Mouse (Mus musculus) intestine, postnatal 0 days (tissue): ENCODE results near the gene Slc25a30. TPM values are rescaled to one million over a fixed set of nuclear protein-coding genes. Genes with fewer than 3 reads are reported as not detected.

ENCODE experiments used
- ATAC-seq: fragments of 200-750 bp; cut with Nextera tagmentation; 2 replicates; pipeline ENCODE4 v1.8.0; 2017; ENCODE audit warnings: mild to moderate bottlenecking, moderate TSS enrichment, moderate library complexity
- H3K27ac ChIP-seq: fragments of 300-500 bp; sonication (generic); 2 replicates; pipeline ENCODE4 v1.5.1; 2014; ENCODE audit warnings: mild to moderate bottlenecking, low read depth, low read length, moderate library complexity
- H3K27me3 ChIP-seq: fragments of 300-500 bp; sonication (generic); replicated peaks from 2 replicates; pipeline ENCODE4 v1.6.1; 2014; ENCODE audit warnings: low read length, mixed read lengths; ENCODE audit not compliant: control insufficient read depth, insufficient read depth
- H3K36me3 ChIP-seq: fragments of 300-500 bp; sonication (generic); 2 replicates; pipeline ENCODE4 v1.6.1; 2014; ENCODE audit warnings: mild to moderate bottlenecking, moderate library complexity; ENCODE audit not compliant: control insufficient read depth, insufficient read depth
- H3K4me1 ChIP-seq: fragments of 300-500 bp; sonication (generic); replicated peaks from 2 replicates; pipeline ENCODE4 v1.6.1; 2014; ENCODE audit warnings: antibody characterized with exemption, low read length, mixed read lengths; ENCODE audit not compliant: control insufficient read depth, insufficient read depth
- H3K4me2 ChIP-seq: fragments of 300-500 bp; sonication (generic); replicated peaks from 2 replicates; pipeline ENCODE4 v1.6.1; 2014; ENCODE audit warnings: low read depth, mild to moderate bottlenecking, moderate library complexity
- H3K4me3 ChIP-seq: fragments of 300-500 bp; sonication (generic); 2 replicates; pipeline ENCODE4 v1.5.1; 2014; ENCODE audit warnings: low read depth, low read length
- H3K9ac ChIP-seq: fragments of 300-500 bp; sonication (generic); 2 replicates; pipeline ENCODE4 v1.6.1; 2014; ENCODE audit warnings: mild to moderate bottlenecking, low read depth, low read length
- H3K9me3 ChIP-seq: fragments of 300-500 bp; sonication (generic); 2 replicates; pipeline ENCODE4 v1.6.1; 2016; ENCODE audit warnings: mixed run types; ENCODE audit not compliant: control insufficient read depth
- CTCF ChIP-seq: sonication (generic); IDR thresholded peaks from 2 replicates; pipeline ENCODE4 v1.5.1; 2016; ENCODE audit warnings: low read depth, mild to moderate bottlenecking, control low read depth, antibody characterized with exemption, moderate library complexity
- WGBS: fragments of 180-500 bp; shearing (Covaris S2); extraction: QIAGEN DNeasy Blood & Tissue Kit; methylation state at CpG from one replicate; pipeline ENCODE4 v1.1.7; 2014; 5-methylcytosine and 5-hydroxymethylcytosine counted together
- polyA plus RNA-seq: library from polyadenylated mRNA; unstranded; fragments of >200 nt; fragmentation: Nextera tagmentation; extraction: Ambion mirVana; gene quantifications from 2 replicates; pipeline ENCODE4 v1.2.1, GENCODE M21; 2015

Slc25a30 gene
- polyA plus RNA-seq, 1 experiment from 2014 or later: 2.5 TPM

DNA sequence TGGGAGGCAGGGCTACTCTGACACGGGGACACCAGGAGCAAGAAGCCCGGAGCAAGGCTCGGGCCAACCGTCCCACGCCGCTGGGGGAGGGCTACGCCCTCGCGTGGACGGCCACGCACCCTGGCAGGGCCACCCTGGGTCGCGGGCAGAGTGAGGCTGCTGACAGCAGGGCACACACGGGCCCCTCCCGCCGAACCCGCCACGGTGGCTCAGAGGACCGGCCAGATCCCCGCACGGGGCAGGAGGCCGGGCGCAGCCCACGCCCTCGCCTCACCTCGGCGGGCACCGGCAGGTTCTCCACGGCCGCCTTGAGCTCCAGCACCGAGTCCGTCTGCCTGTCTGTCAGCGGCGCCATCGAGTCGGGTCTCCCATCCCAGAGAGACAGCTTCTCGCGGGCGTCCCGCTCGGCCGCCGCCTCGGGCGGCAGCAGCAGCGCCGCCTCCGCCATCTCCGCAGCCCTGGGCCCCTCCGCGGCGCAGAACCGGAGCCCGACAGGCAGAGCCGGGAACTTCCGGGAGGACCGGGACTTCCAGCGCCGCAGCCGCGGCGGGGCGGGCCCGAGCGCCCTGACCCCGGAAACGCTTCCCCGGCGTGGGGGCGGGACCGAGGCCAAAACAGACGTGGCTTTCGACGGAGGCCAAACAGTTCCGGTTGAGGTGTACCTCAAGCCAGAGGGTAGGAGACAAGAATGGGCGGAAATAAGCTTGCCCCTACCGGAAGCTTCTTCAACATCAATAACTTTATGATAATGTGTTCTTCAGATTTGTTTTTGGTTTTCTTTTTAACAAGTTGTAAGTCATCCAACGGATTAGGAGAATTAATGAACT is 32.6 kb downstream of the Slc25a30 start, which contains the start of gene Cog3:
TSS of gene Cog3 (minus strand) at position 527 of the 827 bp plus-strand sequence.
- 0 out of 2 replicates have a peak, but pooled peaks cover 6% of the 10 kb centered on the region for H3K4me1 ChIP-seq
- H3K36me3 ChIP-seq: no peaks in the 10 kb centered on the region
- under 1% methylated on average over 69 of the region's 78 CpGs for WGBS
- peak within 1 kb of the TSS; percentile 95 for H3K27ac ChIP-seq
- TF ChIP-seq CTCF: peak; percentile 58
- peak; percentile 97 for ATAC-seq
- peak within 1 kb of the TSS; percentile 85 for H3K9ac ChIP-seq
- peak within 1 kb of the TSS; percentile 72 for H3K4me2 ChIP-seq
- peak within 1 kb of the TSS; percentile 92 for H3K4me3 ChIP-seq
- H3K27me3 ChIP-seq: no peaks in the 10 kb centered on the region
- H3K9me3 ChIP-seq: no peaks in the 10 kb centered on the region

DNA sequence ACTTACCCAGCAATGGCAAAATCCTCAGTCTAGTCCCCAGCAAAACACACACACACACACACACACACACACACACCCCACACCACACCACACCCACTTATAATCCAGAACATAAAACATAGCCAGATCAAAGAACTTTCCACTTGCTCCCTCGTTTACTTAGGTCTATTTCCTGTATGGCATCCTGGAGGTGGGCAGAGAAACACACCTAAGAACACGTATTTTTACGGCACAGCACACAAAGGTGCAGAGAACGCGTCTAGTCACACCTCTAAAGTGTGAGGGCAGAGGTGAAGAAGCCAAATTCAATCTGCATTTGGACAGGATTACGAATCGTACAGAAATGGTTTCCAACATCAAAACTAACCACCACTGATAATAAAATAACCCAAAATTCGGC is 33.6 kb downstream of the Slc25a30 start:
- ATAC-seq: peak; percentile 9; the same call in 1 of the 2 replicates
- H3K4me3 ChIP-seq: peak overlapping the region; percentile 92
- H3K27ac ChIP-seq: 0 out of 2 replicates have a peak overlapping the region, but pooled peaks have one; percentile 95

DNA sequence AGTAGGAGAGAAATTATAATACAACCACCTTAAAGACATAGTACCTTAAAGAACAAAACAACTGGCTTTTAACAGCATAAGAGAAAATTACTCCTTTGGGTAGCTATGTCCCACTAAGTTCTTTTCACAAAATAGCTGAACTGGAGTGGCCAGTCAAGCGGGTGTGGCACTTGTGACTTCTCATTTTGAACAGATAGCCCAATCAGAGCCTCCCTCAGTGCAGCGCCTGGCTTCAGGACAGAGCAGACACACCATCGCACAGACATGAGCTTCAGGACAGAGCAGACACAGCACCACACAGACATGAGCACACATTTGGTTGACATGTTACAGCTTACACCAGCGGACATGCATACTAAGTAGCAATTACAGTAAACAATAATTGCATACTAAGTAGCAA is 35.8 kb downstream of the Slc25a30 start:
- no peaks in the 10 kb centered on the region for H3K9me3 ChIP-seq
- 79% methylated on average over 4 of the region's 4 CpGs for WGBS
- no peak for TF ChIP-seq CTCF
- no peak overlapping the region for H3K9ac ChIP-seq
- H3K4me1 ChIP-seq: 0 out of 2 replicates have a peak, but pooled peaks cover 6% of the 10 kb centered on the region
- H3K4me3 ChIP-seq: no peak overlapping the region
- H3K4me2 ChIP-seq: no peak overlapping the region
- no peak overlapping the region for H3K27ac ChIP-seq
- no peaks in the 10 kb centered on the region for H3K27me3 ChIP-seq
- 0 out of 2 replicates have a peak, but pooled peaks cover 5% of the 10 kb centered on the region for H3K36me3 ChIP-seq
- ATAC-seq: no peak

More for the DNA sequence above, 33.6 kb downstream of the Slc25a30 start:
- no peaks in the 10 kb centered on the region for H3K36me3 ChIP-seq
- H3K9me3 ChIP-seq: no peaks in the 10 kb centered on the region
- TF ChIP-seq CTCF: no peak
- no peaks in the 10 kb centered on the region for H3K27me3 ChIP-seq
- 23% methylated on average over 8 of the region's 8 CpGs for WGBS
- H3K4me1 ChIP-seq: 0 out of 2 replicates have a peak, but pooled peaks cover 6% of the 10 kb centered on the region
- peak overlapping the region; percentile 85; the same call in 1 of the 2 replicates for H3K9ac ChIP-seq
- H3K4me2 ChIP-seq: peak overlapping the region; percentile 72

DNA sequence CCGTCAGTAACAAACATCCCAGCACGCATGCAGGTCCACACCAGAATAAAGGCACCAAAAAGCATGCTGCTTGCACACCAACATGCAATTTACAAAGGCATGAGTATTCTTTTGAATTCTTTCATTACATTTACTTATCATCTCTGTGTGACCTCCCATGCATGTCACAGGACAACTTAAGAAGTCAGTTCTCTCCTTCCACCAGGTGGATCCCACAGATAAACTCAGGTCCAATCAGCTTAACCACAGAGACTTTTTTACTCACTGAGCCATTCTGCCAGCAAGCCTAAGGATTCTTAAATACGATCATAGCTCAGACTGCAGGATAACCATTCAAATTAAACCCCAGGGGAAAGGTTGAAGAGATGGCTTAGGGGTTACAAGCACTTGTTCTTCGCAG is 37.7 kb downstream of the Slc25a30 start:
- no peak for TF ChIP-seq CTCF
- Histone ChIP-seq H3K4me2 (no peak overlapping the region), H3K9ac (no peak overlapping the region), H3K4me1 (0 out of 2 replicates have a peak, but pooled peaks cover 6% of the 10 kb centered on the region), H3K9me3 (no peaks in the 10 kb centered on the region), H3K27ac (no peak overlapping the region), H3K27me3 (no peaks in the 10 kb centered on the region), H3K36me3 (peaks cover 16% of the 10 kb centered on the region), H3K4me3 (no peak overlapping the region)
- 97% methylated on average over 4 of the region's 4 CpGs for WGBS
- ATAC-seq: no peak

DNA sequence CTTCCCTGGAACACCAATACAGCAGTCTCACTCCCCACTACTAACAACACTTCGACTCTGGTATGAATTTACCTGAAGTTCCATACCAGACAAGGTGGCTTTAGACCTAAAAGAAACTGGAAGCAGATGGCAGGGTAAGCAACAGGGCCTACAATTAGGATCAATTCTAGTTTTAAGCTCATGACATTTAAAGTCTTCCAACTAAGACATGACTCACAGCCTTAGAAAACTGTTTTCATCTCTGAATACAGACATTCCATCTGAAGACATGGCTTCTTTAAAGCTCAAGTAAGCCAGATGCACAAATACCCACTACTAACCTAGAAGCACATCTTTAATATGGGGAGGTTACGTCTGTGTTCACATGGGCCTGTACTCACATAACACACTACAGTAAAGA is 38.9 kb downstream of the Slc25a30 start:
- H3K4me1 ChIP-seq: 0 out of 2 replicates have a peak, but pooled peaks cover 3% of the 10 kb centered on the region
- no peak overlapping the region for H3K9ac ChIP-seq
- 91% methylated on average over 2 of the region's 2 CpGs for WGBS
- no peaks in the 10 kb centered on the region for H3K27me3 ChIP-seq
- H3K27ac ChIP-seq: no peak overlapping the region
- peaks cover 19% of the 10 kb centered on the region for H3K36me3 ChIP-seq
- no peak overlapping the region for H3K4me2 ChIP-seq
- H3K9me3 ChIP-seq: no peaks in the 10 kb centered on the region
- H3K4me3 ChIP-seq: no peak overlapping the region
- no peak for TF ChIP-seq CTCF
- ATAC-seq: no peak

DNA sequence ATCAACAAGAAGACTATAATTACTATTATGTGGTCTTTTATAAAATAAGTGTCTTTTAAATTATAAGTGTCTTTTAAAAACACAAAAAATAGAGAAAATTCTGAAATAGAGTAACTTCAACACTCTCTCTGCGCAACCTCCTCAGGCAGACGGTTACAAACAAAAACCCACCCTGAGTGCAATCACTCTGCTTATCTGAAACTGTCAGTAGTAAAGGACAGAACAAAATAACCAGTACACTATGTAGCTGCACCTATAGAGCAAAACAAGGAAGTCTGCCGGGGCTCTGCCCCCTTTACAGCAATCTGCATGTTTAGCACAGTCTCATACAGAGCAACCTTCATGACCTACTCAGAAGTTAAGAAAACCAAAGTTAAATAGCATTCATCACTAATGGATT is 44.9 kb downstream of the Slc25a30 start:
- Histone ChIP-seq H3K27ac (no peak overlapping the region), H3K4me3 (no peak overlapping the region), H3K27me3 (no peaks in the 10 kb centered on the region), H3K4me1 (no peaks in the 10 kb centered on the region), H3K9me3 (no peaks in the 10 kb centered on the region), H3K4me2 (no peak overlapping the region), H3K36me3 (peaks cover 60% of the 10 kb centered on the region), H3K9ac (no peak overlapping the region)
- no peak for ATAC-seq
- no peak for TF ChIP-seq CTCF
- 70% methylated on average over 3 of the region's 3 CpGs for WGBS
